Mouse (Mus musculus): ENCODE data around the gene Cpsf4. TPM values are rescaled to one million over a fixed set of nuclear protein-coding genes. Genes with fewer than 3 reads are reported as not detected.
"Not testable (repeated sequence)": the region's sequence is repeated elsewhere in the genome, so short reads cannot be mapped to it uniquely, and the experiment has no call there.

The Cpsf4 gene
- polyA plus RNA-seq, 1 experiment from 2014 or later = 27.4 TPM

DNA sequence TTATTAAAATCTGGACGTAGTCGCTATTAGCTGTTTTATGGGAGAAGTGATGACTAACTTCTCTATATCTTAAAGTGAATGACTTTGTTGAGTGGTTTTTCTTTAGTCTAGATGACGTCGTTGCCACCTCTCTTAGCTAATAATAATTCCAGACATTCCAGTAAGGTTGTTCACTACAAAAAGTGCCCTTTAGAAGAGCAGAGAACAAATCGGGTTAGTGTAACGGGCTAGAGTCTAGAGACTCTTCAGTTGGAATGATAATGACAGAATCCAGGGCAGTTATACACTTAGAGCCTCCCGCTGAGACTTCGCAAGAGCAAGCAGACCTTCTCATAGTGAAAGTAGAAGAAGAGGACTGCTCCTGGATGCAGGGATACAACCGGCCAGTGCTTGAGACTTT lies 38.0 kb downstream of the Cpsf4 start:
- Histone ChIP-seq H3K4me3 (peak overlapping the region; percentile 74), H3K4me1 (peaks cover 31% of the 10 kb centered on the region), H3K27ac (replicated peaks) (peak overlapping the region; percentile 95), H3K4me2 (peak overlapping the region; percentile 80), H3K36me3 (peaks cover 32% of the 10 kb centered on the region), H3K9ac (peak overlapping the region; percentile 85), H3K27me3 (replicated peaks) (no peaks in the 10 kb centered on the region), H3K9me3 (no peaks in the 10 kb centered on the region)
- 8% methylated on average over 9 of the region's 9 CpGs for WGBS
- ATAC-seq (ENCODE audit: extremely low read depth, insufficient number of reproducible peaks, low FRiP score, low TSS enrichment) = no peak

DNA sequence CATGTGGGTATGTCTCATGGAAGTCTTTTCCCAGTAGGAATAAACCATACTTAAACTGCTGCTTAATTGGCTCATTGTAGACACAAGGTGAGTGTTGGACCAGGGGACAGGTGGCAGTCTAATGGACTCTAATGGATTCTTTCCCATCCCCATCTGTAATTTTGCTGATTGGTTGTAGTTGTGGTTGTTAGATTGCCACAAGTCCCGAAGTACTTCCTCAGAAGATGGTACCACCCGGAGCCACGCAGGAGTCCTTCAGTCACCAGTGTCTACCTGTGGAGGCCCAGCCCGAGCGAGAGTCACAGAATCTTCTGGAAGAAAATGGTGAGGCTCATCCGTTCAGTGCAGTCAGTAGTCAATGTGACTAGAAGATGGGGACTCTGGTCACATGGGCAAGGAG lies 40.4 kb downstream of the Cpsf4 start:
- ATAC-seq (ENCODE audit: extremely low read depth, insufficient number of reproducible peaks, low FRiP score, low TSS enrichment) = no peak
- H3K27ac ChIP-seq (replicated peaks) = no peak overlapping the region
- H3K4me3 ChIP-seq = no peak overlapping the region
- H3K9me3 ChIP-seq = no peaks in the 10 kb centered on the region
- H3K9ac ChIP-seq = no peak overlapping the region
- H3K27me3 ChIP-seq (replicated peaks) = no peaks in the 10 kb centered on the region
- peaks cover 56% of the 10 kb centered on the region for H3K36me3 ChIP-seq
- WGBS = 90% methylated on average over 6 of the region's 6 CpGs
- H3K4me1 ChIP-seq = peaks cover 20% of the 10 kb centered on the region
- H3K4me2 ChIP-seq = no peak overlapping the region

DNA sequence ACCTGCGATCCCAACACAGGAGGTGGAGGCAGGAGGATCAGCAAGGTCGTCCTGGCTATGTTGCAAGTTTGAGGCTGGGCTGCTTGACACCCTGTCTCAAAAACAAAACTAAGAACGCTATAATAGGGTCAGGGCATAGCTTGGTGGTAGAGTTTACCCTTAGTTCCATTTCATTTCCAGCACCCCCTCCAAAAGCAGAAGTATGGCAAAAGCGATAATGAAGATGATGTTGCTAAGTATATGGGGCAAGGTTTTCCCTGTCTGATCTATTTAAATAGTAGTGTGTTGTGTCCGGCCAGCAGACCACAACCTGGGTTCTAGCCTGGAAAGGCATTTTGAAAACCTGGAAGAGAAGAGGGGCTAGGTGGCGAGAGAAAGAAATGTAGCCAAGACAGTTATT lies 40.9 kb downstream of the Cpsf4 start:
- 88% methylated on average over 6 of the region's 6 CpGs for WGBS
- H3K4me3 ChIP-seq = no peak overlapping the region
- H3K36me3 ChIP-seq = peaks cover 62% of the 10 kb centered on the region
- no peak overlapping the region for H3K4me2 ChIP-seq
- H3K9ac ChIP-seq = no peak overlapping the region
- no peaks in the 10 kb centered on the region for H3K9me3 ChIP-seq
- H3K27ac ChIP-seq (replicated peaks) = no peak overlapping the region
- peaks cover 19% of the 10 kb centered on the region for H3K4me1 ChIP-seq
- no peaks in the 10 kb centered on the region for H3K27me3 ChIP-seq (replicated peaks)
- ATAC-seq (ENCODE audit: extremely low read depth, insufficient number of reproducible peaks, low FRiP score, low TSS enrichment) = no peak

DNA sequence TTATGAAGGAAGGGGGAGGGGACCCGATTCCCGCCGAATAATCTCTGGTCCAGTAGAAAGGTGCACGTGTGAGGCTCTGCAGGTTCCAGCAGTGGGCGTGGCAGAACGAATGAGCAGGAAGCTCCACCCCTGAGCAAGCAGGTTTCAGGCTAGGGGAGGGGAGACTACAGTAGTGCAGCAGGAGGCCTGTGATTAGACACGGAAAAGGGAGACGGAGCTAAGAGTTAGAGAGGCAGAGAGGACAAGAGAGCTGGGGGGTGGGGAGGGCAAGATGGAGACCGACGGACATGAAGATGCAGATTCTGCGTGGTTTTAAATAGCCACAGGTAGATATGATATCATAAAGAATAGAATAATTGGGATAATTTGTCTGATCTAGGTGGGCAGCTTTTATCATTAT lies 41.4 kb downstream of the Cpsf4 start:
- not testable (repeated sequence) for H3K27me3 ChIP-seq (replicated peaks); H3K27ac ChIP-seq (replicated peaks); H3K9ac ChIP-seq; H3K9me3 ChIP-seq; ATAC-seq (ENCODE audit: extremely low read depth, insufficient number of reproducible peaks, low FRiP score, low TSS enrichment); H3K4me3 ChIP-seq; H3K4me2 ChIP-seq
- Histone ChIP-seq H3K4me1 (peaks cover 15% of the 10 kb centered on the region), H3K36me3 (peaks cover 66% of the 10 kb centered on the region)
- 45% methylated on average over 10 of the region's 11 CpGs for WGBS

DNA sequence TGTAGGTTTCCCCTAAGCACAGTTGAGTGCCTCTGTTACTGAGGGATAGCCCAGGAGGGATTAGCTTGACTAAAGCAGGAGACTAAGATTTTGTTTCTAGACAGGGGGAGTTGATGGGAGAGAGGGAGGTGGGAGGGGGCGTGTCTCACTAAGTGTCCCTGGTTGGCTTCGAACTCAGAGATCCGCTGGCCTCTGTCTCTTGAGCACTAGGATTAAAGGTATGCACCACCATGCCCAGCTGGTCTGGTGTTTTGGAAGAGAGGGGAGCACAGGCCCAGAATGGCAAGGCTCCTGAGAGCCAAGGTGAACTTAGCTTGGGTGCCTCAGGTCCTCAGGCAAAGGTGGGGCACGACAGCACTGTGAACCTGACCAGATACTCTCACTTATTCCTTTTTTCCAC lies 44.3 kb downstream of the Cpsf4 start:
- no peaks in the 10 kb centered on the region for H3K9me3 ChIP-seq
- peaks cover 92% of the 10 kb centered on the region for H3K36me3 ChIP-seq
- H3K27me3 ChIP-seq (replicated peaks) = no peaks in the 10 kb centered on the region
- WGBS = 88% methylated on average over 4 of the region's 4 CpGs
- peaks cover 3% of the 10 kb centered on the region for H3K4me1 ChIP-seq
- no peak overlapping the region for H3K4me3 ChIP-seq
- no peak overlapping the region for H3K9ac ChIP-seq
- H3K27ac ChIP-seq (replicated peaks) = no peak overlapping the region
- no peak for ATAC-seq (ENCODE audit: extremely low read depth, insufficient number of reproducible peaks, low FRiP score, low TSS enrichment)
- no peak overlapping the region for H3K4me2 ChIP-seq

DNA sequence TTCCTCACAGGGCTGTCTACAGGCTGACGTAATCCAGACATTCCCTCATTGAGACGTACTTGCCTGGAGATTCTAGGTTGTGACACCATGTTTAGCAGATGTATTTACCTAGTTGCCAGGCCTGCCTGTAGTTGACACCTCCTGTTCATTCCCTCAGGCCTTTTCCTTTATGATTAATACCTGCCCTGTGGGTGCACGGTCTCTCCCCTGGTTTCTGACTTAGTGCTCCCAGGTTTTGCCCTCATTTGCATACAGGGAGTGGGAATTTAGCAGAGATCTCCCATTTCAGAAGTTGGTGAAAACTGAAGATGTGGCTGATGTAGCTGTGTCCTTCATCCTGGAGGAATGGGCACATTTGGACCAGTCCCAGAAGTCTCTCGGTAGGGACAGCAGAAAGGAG lies 45.2 kb downstream of the Cpsf4 start:
- no peak overlapping the region for H3K4me3 ChIP-seq
- 88% methylated on average over 4 of the region's 4 CpGs for WGBS
- no peak overlapping the region for H3K4me2 ChIP-seq
- H3K27ac ChIP-seq (replicated peaks) = no peak overlapping the region
- peaks cover 90% of the 10 kb centered on the region for H3K36me3 ChIP-seq
- no peaks in the 10 kb centered on the region for H3K9me3 ChIP-seq
- H3K4me1 ChIP-seq = no peaks in the 10 kb centered on the region
- no peaks in the 10 kb centered on the region for H3K27me3 ChIP-seq (replicated peaks)
- no peak for ATAC-seq (ENCODE audit: extremely low read depth, insufficient number of reproducible peaks, low FRiP score, low TSS enrichment)
- H3K9ac ChIP-seq = no peak overlapping the region

DNA sequence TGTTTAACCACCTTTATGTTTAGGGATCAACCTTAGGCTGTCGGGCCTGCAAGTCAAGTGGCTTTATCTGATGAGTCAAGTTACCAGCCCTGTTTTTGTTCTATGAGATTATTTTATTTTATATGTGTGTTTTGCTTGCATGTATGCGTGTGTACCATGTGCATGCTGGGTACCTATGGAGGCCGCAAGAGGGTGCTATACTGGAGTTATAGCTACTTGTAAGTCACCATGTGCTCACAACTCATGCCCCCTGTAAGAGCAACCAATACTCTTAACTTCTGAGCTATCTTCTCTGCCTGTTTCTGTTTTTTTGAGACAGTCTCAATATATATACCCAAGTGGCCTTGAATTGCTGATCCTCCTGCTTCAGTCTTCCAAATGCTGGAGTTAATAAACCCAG lies 46.5 kb downstream of the Cpsf4 start:
- 81% methylated on average over 3 of the region's 3 CpGs for WGBS
- Histone ChIP-seq H3K9me3 (no peaks in the 10 kb centered on the region), H3K4me1 (no peaks in the 10 kb centered on the region), H3K36me3 (peaks cover 92% of the 10 kb centered on the region), H3K27me3 (replicated peaks) (no peaks in the 10 kb centered on the region), H3K4me2 (no peak overlapping the region), H3K27ac (replicated peaks) (no peak overlapping the region), H3K4me3 (no peak overlapping the region), H3K9ac (no peak overlapping the region)
- ATAC-seq (ENCODE audit: extremely low read depth, insufficient number of reproducible peaks, low FRiP score, low TSS enrichment) = no peak

DNA sequence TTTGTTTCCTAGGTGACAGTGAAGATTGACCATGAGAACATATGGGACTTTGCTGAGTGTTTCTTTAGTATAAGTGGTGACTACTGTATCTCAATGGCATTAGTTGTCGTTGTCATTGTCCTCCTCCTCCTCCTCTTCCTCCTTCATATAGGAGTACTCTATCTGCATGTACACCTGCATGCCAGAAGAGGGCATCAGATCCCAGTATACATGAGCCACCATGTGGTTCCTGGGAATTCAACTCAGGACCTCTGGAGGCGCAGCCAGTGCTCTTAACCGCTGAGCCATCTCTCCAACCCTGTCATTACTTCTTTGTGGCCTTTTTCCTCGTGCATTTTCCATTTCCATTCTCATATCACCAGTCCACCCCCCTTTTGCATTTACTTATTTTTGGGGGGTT lies 47.7 kb downstream of the Cpsf4 start:
- Histone ChIP-seq H3K4me1 (no peaks in the 10 kb centered on the region), H3K9me3 (no peaks in the 10 kb centered on the region), H3K27ac (replicated peaks) (no peak overlapping the region), H3K9ac (no peak overlapping the region), H3K27me3 (replicated peaks) (no peaks in the 10 kb centered on the region), H3K36me3 (peaks cover 93% of the 10 kb centered on the region), H3K4me2 (no peak overlapping the region), H3K4me3 (no peak overlapping the region)
- WGBS = 55% methylated on average over 4 of the region's 4 CpGs
- no peak for ATAC-seq (ENCODE audit: extremely low read depth, insufficient number of reproducible peaks, low FRiP score, low TSS enrichment)

DNA sequence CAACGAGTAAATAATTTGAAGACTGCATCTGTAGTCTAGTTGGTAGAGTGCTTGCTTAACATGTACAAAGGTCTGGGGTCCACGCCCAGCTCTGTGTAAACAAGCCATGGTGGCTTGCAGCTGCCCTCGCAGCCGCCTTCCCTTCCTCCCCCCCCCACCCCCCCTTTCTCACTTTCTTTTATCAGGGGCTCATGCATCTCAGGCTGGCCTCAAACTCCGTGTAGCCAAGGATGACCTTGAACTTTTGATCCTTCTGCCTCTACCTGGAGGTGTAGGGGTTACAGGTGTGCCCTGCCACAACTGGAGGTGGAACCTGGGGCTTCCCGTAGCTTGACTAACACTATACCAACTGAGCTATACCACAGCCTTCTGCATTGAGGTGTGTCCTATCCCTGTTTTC lies 50.7 kb downstream of the Cpsf4 start:
- 79% methylated on average over 6 of the region's 6 CpGs for WGBS
- Histone ChIP-seq H3K27ac (replicated peaks) (no peak overlapping the region), H3K27me3 (replicated peaks) (no peaks in the 10 kb centered on the region), H3K9ac (no peak overlapping the region), H3K4me2 (no peak overlapping the region), H3K9me3 (no peaks in the 10 kb centered on the region), H3K4me3 (no peak overlapping the region), H3K36me3 (peaks cover 88% of the 10 kb centered on the region), H3K4me1 (no peaks in the 10 kb centered on the region)
- ATAC-seq (ENCODE audit: extremely low read depth, insufficient number of reproducible peaks, low FRiP score, low TSS enrichment) = no peak

DNA sequence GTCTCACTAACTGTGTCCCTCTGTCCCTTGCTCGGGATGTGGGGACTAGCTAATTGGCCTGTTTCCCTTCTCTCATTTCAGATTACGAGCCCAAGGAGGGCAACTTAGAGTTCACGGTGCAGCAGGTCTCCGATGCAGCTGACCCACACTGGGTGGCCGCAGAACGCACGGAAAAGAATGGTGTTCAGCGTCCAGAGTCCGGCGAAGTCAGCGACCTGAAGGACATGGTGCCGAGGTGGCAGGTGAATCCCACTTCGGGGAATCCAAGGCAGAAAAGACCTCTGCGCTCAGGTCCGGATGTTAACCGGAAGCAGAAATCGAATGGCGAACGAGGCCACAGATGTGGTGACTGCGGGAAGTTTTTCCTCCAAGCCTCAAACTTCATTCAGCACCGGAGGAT lies 51.2 kb downstream of the Cpsf4 start:
- Histone ChIP-seq H3K9me3 (no peaks in the 10 kb centered on the region), H3K4me2 (no peak overlapping the region), H3K27me3 (replicated peaks) (no peaks in the 10 kb centered on the region), H3K4me1 (no peaks in the 10 kb centered on the region), H3K36me3 (peaks cover 87% of the 10 kb centered on the region), H3K4me3 (no peak overlapping the region), H3K27ac (replicated peaks) (no peak overlapping the region), H3K9ac (no peak overlapping the region)
- WGBS = 96% methylated on average over 21 of the region's 21 CpGs
- no peak for ATAC-seq (ENCODE audit: extremely low read depth, insufficient number of reproducible peaks, low FRiP score, low TSS enrichment)

DNA sequence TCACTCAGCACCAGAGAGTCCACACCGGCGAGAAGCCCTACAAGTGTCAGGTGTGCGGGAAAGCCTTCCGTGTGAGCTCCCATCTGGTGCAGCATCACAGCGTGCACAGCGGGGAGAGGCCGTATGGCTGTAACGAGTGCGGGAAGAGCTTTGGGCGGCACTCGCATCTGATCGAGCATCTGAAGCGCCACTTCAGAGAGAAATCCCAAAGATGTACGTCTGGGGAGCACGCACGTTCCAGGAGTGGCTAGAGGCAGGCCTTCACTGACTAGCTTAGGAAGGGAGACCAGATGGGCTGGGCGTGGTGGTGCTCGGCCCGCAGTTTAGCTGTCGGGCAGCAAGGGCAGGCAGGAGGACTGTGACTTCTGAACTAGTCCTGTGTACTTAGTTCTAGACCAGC lies 51.7 kb downstream of the Cpsf4 start:
- H3K36me3 ChIP-seq = peaks cover 83% of the 10 kb centered on the region
- ATAC-seq (ENCODE audit: extremely low read depth, insufficient number of reproducible peaks, low FRiP score, low TSS enrichment) = no peak

DNA sequence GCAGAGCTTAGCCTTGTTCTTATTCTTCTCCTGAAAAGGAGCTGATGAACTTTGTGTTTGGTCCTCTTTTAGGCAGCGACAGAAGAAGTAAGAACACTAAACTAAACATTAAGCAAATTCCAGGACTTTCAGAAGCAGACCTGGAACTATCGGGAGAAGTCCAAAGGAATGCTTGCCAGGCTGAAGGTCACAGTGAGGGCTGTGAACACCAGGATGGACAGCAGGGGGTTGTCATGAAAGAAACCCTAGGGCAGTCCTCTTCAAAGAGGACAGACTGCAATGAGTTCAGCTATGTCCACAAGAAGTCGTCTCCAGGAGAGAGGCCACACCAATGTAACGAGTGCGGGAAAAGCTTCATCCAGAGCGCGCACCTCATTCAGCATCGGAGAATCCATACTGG lies 53.0 kb downstream of the Cpsf4 start:
- 88% methylated on average over 8 of the region's 8 CpGs for WGBS

More for the DNA sequence above, 51.7 kb downstream of the Cpsf4 start:
- Histone ChIP-seq H3K9me3 (no peaks in the 10 kb centered on the region), H3K4me3 (no peak overlapping the region), H3K27ac (replicated peaks) (no peak overlapping the region), H3K4me1 (no peaks in the 10 kb centered on the region), H3K4me2 (no peak overlapping the region), H3K27me3 (replicated peaks) (no peaks in the 10 kb centered on the region), H3K9ac (no peak overlapping the region)
- WGBS = 93% methylated on average over 20 of the region's 20 CpGs

More for the DNA sequence above, 53.0 kb downstream of the Cpsf4 start:
- H3K27me3 ChIP-seq (replicated peaks) = no peaks in the 10 kb centered on the region
- no peak overlapping the region for H3K4me2 ChIP-seq
- H3K4me3 ChIP-seq = no peak overlapping the region
- no peaks in the 10 kb centered on the region for H3K9me3 ChIP-seq
- no peak overlapping the region for H3K9ac ChIP-seq
- peaks cover 70% of the 10 kb centered on the region for H3K36me3 ChIP-seq
- H3K27ac ChIP-seq (replicated peaks) = no peak overlapping the region
- no peaks in the 10 kb centered on the region for H3K4me1 ChIP-seq
- ATAC-seq (ENCODE audit: extremely low read depth, insufficient number of reproducible peaks, low FRiP score, low TSS enrichment) = no peak
